Mouse (Mus musculus): ENCODE data around the gene Ssc5d. TPM values are rescaled to one million over a fixed set of nuclear protein-coding genes. Genes with fewer than 3 reads are reported as not detected.

Ssc5d gene
- polyA plus RNA-seq, 1 experiment from 2014 or later = 3.6 TPM

GRCm38 (mm10) chr7:4993347-4993998, 67.9 kb downstream of the Ssc5d start:
- peaks cover 12% of the 10 kb centered on the region for H3K4me1 ChIP-seq (ENCODE audit: control insufficient read depth, insufficient read depth, low read length)
- 55% methylated on average over 55 of the region's 55 CpGs for WGBS
- H3K27ac ChIP-seq (ENCODE audit: low read length) = no peak overlapping the region
- no peak overlapping the region for H3K4me2 ChIP-seq (ENCODE audit: low read depth, low read length)
- peaks cover 10% of the 10 kb centered on the region for H3K9me3 ChIP-seq (ENCODE audit: control insufficient read depth, low read length)
- peaks cover 19% of the 10 kb centered on the region for H3K36me3 ChIP-seq (ENCODE audit: control insufficient read depth, insufficient read depth, low read length)
- no peaks in the 10 kb centered on the region for H3K27me3 ChIP-seq (replicated peaks; ENCODE audit: control insufficient read depth, insufficient read depth, low read length)
- H3K9ac ChIP-seq (ENCODE audit: low read depth, low read length) = no peak overlapping the region
- no peak overlapping the region for H3K4me3 ChIP-seq (ENCODE audit: low read length)
- no peak for ATAC-seq

GRCm38 (mm10) chr7:4993999-4994788, 68.6 kb downstream of the Ssc5d start:
- H3K36me3 ChIP-seq (ENCODE audit: control insufficient read depth, insufficient read depth, low read length) = peaks cover 19% of the 10 kb centered on the region
- no peak overlapping the region; the same call in 1 of the 2 replicates for H3K4me2 ChIP-seq (ENCODE audit: low read depth, low read length)
- H3K9ac ChIP-seq (ENCODE audit: low read depth, low read length) = no peak overlapping the region
- peaks cover 10% of the 10 kb centered on the region for H3K9me3 ChIP-seq (ENCODE audit: control insufficient read depth, low read length)
- H3K4me1 ChIP-seq (ENCODE audit: control insufficient read depth, insufficient read depth, low read length) = peaks cover 12% of the 10 kb centered on the region
- no peaks in the 10 kb centered on the region for H3K27me3 ChIP-seq (replicated peaks; ENCODE audit: control insufficient read depth, insufficient read depth, low read length)
- 61% methylated on average over 59 of the region's 59 CpGs for WGBS
- no peak overlapping the region for H3K4me3 ChIP-seq (ENCODE audit: low read length)
- no peak overlapping the region for H3K27ac ChIP-seq (ENCODE audit: low read length)
- ATAC-seq = no peak

Other genes with a start within 250 kb of the Ssc5d start
- 84.9 and 95.4 TPM in 2 replicates for gene Hspbp1, start 240.7 kb upstream of the Ssc5d start, polyA plus RNA-seq (2015; fragmentation: Nextera tagmentation; extraction: Ambion mirVana)
- 0.86 and 1.4 TPM in 2 replicates for gene Brsk1, start 235.2 kb upstream of the Ssc5d start, polyA plus RNA-seq (2015; fragmentation: Nextera tagmentation; extraction: Ambion mirVana)
- 4.4 and 5.4 TPM in 2 replicates for gene Tmem150b, start 200.5 kb upstream of the Ssc5d start, polyA plus RNA-seq (2015; fragmentation: Nextera tagmentation; extraction: Ambion mirVana)
- gene Kmt5c, start 185.7 kb upstream of the Ssc5d start, polyA plus RNA-seq (2015; fragmentation: Nextera tagmentation; extraction: Ambion mirVana) = 66.7 and 76.0 TPM in 2 replicates
- gene Cox6b2, start 172.7 kb upstream of the Ssc5d start, polyA plus RNA-seq (2015; fragmentation: Nextera tagmentation; extraction: Ambion mirVana) = 38.1 and 50.6 TPM in 2 replicates
- not detected in 2 replicates for gene Fam71e2, start 154.5 kb upstream of the Ssc5d start, polyA plus RNA-seq (2015; fragmentation: Nextera tagmentation; extraction: Ambion mirVana)
- gene Il11, start 142.9 kb upstream of the Ssc5d start, polyA plus RNA-seq (2015; fragmentation: Nextera tagmentation; extraction: Ambion mirVana) = 0.09 TPM in 1 of 2 replicates, not detected in the other
- gene Tmem190, start 142.8 kb upstream of the Ssc5d start, polyA plus RNA-seq (2015; fragmentation: Nextera tagmentation; extraction: Ambion mirVana) = 0.75 and 1.0 TPM in 2 replicates
- 32.8 and 35.9 TPM in 2 replicates for gene Tmem238, start 136.1 kb upstream of the Ssc5d start, polyA plus RNA-seq (2015; fragmentation: Nextera tagmentation; extraction: Ambion mirVana)
- 320 and 345 TPM in 2 replicates for gene Rpl28, start 132.9 kb upstream of the Ssc5d start, polyA plus RNA-seq (2015; fragmentation: Nextera tagmentation; extraction: Ambion mirVana)
- 238 and 256 TPM in 2 replicates for gene Ube2s, start 113.2 kb upstream of the Ssc5d start, polyA plus RNA-seq (2015; fragmentation: Nextera tagmentation; extraction: Ambion mirVana)
- gene Shisa7, start 81.1 kb upstream of the Ssc5d start, polyA plus RNA-seq (2015; fragmentation: Nextera tagmentation; extraction: Ambion mirVana) = 0.12 and 0.15 TPM in 2 replicates
- 17.8 and 22.9 TPM in 2 replicates for gene Isoc2b, start 55.5 kb upstream of the Ssc5d start, polyA plus RNA-seq (2015; fragmentation: Nextera tagmentation; extraction: Ambion mirVana)
- 1.4 TPM in 2 replicates for gene Isoc2a, start 48.6 kb upstream of the Ssc5d start, polyA plus RNA-seq (2015; fragmentation: Nextera tagmentation; extraction: Ambion mirVana)
- not detected in 2 replicates for gene Gm36210, start 19.3 kb upstream of the Ssc5d start, polyA plus RNA-seq (2015; fragmentation: Nextera tagmentation; extraction: Ambion mirVana)
- 2.7 TPM in 2 replicates for gene Zfp628, start 10.6 kb upstream of the Ssc5d start, polyA plus RNA-seq (2015; fragmentation: Nextera tagmentation; extraction: Ambion mirVana)
- 3.1 and 3.6 TPM in 2 replicates for gene Nat14, start 3.8 kb upstream of the Ssc5d start, polyA plus RNA-seq (2015; fragmentation: Nextera tagmentation; extraction: Ambion mirVana)
- 0.56 and 0.58 TPM in 2 replicates for gene Sbk2, start 38.6 kb downstream of the Ssc5d start, polyA plus RNA-seq (2015; fragmentation: Nextera tagmentation; extraction: Ambion mirVana)
- not detected in 2 replicates for gene Sbk3, start 45.4 kb downstream of the Ssc5d start, polyA plus RNA-seq (2015; fragmentation: Nextera tagmentation; extraction: Ambion mirVana)
- 20.3 and 21.7 TPM in 2 replicates for gene Zfp579, start 70.4 kb downstream of the Ssc5d start, polyA plus RNA-seq (2015; fragmentation: Nextera tagmentation; extraction: Ambion mirVana)
- gene Zfp524, start 88.6 kb downstream of the Ssc5d start, polyA plus RNA-seq (2015; fragmentation: Nextera tagmentation; extraction: Ambion mirVana) = 24.3 and 27.3 TPM in 2 replicates
- 25.4 and 27.1 TPM in 2 replicates for gene Fiz1, start 88.9 kb downstream of the Ssc5d start, polyA plus RNA-seq (2015; fragmentation: Nextera tagmentation; extraction: Ambion mirVana)
- gene Gm44973, start 89.7 kb downstream of the Ssc5d start, polyA plus RNA-seq (2015; fragmentation: Nextera tagmentation; extraction: Ambion mirVana) = 3.6 and 4.7 TPM in 2 replicates
- gene Zfp865, start 94.6 kb downstream of the Ssc5d start, polyA plus RNA-seq (2015; fragmentation: Nextera tagmentation; extraction: Ambion mirVana) = 3.5 and 4.0 TPM in 2 replicates
- gene Ccdc106, start 94.8 kb downstream of the Ssc5d start, polyA plus RNA-seq (2015; fragmentation: Nextera tagmentation; extraction: Ambion mirVana) = 10.1 and 13.7 TPM in 2 replicates
- gene 4632433K11Rik, start 108.3 kb downstream of the Ssc5d start, polyA plus RNA-seq (2015; fragmentation: Nextera tagmentation; extraction: Ambion mirVana) = not detected in 2 replicates
- gene Zfp784, start 112.7 kb downstream of the Ssc5d start, polyA plus RNA-seq (2015; fragmentation: Nextera tagmentation; extraction: Ambion mirVana) = 7.9 and 8.0 TPM in 2 replicates
- 18.2 and 20.2 TPM in 2 replicates for gene Zfp580, start 125.8 kb downstream of the Ssc5d start, polyA plus RNA-seq (2015; fragmentation: Nextera tagmentation; extraction: Ambion mirVana)
- 107 and 112 TPM in 2 replicates for gene U2af2, start 136.4 kb downstream of the Ssc5d start, polyA plus RNA-seq (2015; fragmentation: Nextera tagmentation; extraction: Ambion mirVana)
- 75.0 and 87.4 TPM in 2 replicates for gene Epn1, start 154.4 kb downstream of the Ssc5d start, polyA plus RNA-seq (2015; fragmentation: Nextera tagmentation; extraction: Ambion mirVana)
- gene Rfpl4, start 191.2 kb downstream of the Ssc5d start, polyA plus RNA-seq (2015; fragmentation: Nextera tagmentation; extraction: Ambion mirVana) = not detected in 2 replicates
- gene Rasl2-9, start 200.2 kb downstream of the Ssc5d start, polyA plus RNA-seq (2015; fragmentation: Nextera tagmentation; extraction: Ambion mirVana) = 0.67 and 0.80 TPM in 2 replicates
- not detected in 2 replicates for gene Vmn1r55, start 223.9 kb downstream of the Ssc5d start, polyA plus RNA-seq (2015; fragmentation: Nextera tagmentation; extraction: Ambion mirVana)